In the genomic region with DNA sequence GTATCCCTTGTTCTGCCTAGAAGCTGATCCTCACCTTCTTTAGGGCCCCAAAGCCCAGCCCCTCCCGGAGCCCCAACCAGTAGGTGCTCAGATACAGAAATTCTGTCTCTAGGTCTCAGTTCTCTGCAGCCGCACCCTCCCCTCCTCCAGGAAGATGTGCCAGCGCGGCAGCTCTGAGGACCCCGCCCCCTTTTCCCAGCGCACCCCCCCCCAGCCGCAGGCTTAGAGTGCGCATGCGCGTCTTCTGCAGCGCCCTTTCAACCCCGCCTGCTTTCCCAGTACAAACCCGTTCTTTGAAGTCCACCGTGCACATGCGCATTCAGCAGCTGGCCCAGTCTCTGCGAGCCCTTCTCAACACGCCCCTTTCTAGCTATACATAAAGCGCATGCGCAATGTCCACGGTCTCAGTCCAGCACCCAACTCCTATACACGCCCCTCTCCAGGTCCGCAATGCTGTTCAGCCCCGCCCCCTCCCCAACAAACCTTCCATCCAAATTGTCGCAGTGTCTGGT, we compare ENCODE assay signal across 8 mouse cellular contexts. TPM values are rescaled to one million over a fixed set of nuclear protein-coding genes. Genes with fewer than 3 reads are reported as not detected.
DNase-seq lines count a peak whose midpoint lies in the region; ATAC-seq lines count a peak whose summit lies in the region.

No protein-coding gene starts in this region.

- H3K36me3 ChIP-seq in hindbrain, embryonic 14.5 days (replicated peaks; ENCODE audit: control insufficient read depth, insufficient read depth): peaks cover 34% of the 10 kb centered on the region

- peak; percentile 86 for DNase-seq in T-cell, adult 2 months (ENCODE audit: low spot score)
- peak; percentile 87 to 89 for DNase-seq in cerebellum, postnatal 14 days
- DNase-seq in frontal cortex, postnatal 36 days (ENCODE audit: low spot score in 2 of 2): peak; percentile 73 to 85
- peak; percentile 89 for DNase-seq in hindbrain, embryonic 14.5 days (ENCODE audit: low spot score)
- peak; percentile 48 to 67 for DNase-seq in layer of hippocampus, postnatal 25 days (ENCODE audit: extremely low spot score in 1 of 2, low spot score in 1 of 2)
- peak; percentile 88 for DNase-seq in lung, postnatal 14 days
- peak; percentile 78 for DNase-seq in retina, adult 2 months (ENCODE audit: low read depth, low spot score)
- DNase-seq in thymus, postnatal 25 days: peak; percentile 86

- H3K9me3 ChIP-seq in hindbrain, embryonic 14.5 days (ENCODE audit: control insufficient read depth, low read length): no peaks in the 10 kb centered on the region

- peak overlapping the region; percentile 66 for H3K9ac ChIP-seq in hindbrain, embryonic 14.5 days

- 19% methylated on average over 20 of the region's 24 CpGs for whole genome bisulfite sequencing in hindbrain, embryonic 14.5 days

- peak overlapping the region; percentile 59 for H3K4me2 ChIP-seq in hindbrain, embryonic 14.5 days (replicated peaks)

- peak overlapping the region; percentile 90 for H3K27ac ChIP-seq in hindbrain, embryonic 14.5 days

- 0 out of 2 replicates have a peak, but pooled peaks cover 5% of the 10 kb centered on the region for H3K4me1 ChIP-seq in hindbrain, embryonic 14.5 days (replicated peaks; ENCODE audit: control insufficient read depth, insufficient read depth, low read length)

- H3K27me3 ChIP-seq in hindbrain, embryonic 14.5 days (ENCODE audit: control insufficient read depth, insufficient read depth, low read length): 0 out of 2 replicates have a peak, but pooled peaks cover 3% of the 10 kb centered on the region

- peak overlapping the region; percentile 51 for H3K4me3 ChIP-seq in hindbrain, embryonic 14.5 days (replicated peaks; ENCODE audit: low read length)

- ATAC-seq in hindbrain, embryonic 14.5 days (ENCODE audit: low FRiP score): peak; percentile 95

RNA-seq across cellular contexts. Expression of gene Maged2, which starts 1.3 kb away (rescaled TPM):
- polyA plus RNA-seq in hindbrain, embryonic 14.5 days (2014; fragmentation: Nextera tagmentation; extraction: Ambion mirVana): 532 and 550 TPM in 2 replicates
- total RNA-seq in layer of hippocampus, postnatal 25 days (2021): 10 to 100 TPM; 44.9 to 50.6 TPM

Comparison
In these comparisons a context has a peak if more than half of its experiments do, and no peak if none do; other contexts are left out.
1. Peak in every context shown above with its lines: DNase-seq, ATAC-seq, H3K4me3 ChIP-seq and H3K27ac ChIP-seq.